Mouse (Mus musculus) spleen, adult 2 months (tissue): ENCODE results near the gene Fam227b. TPM values are rescaled to one million over a fixed set of nuclear protein-coding genes. Genes with fewer than 3 reads are reported as not detected.

Experiments
- DNase-seq, 2 experiments: peaks; one replicate each; pipeline versions ENCODE4 v3.0.0 to v3.0.0-alpha.2; 2012 to 2021; ENCODE audit warnings: low spot score in 2 of 2, low read depth in 1 of 2
- H3K27ac ChIP-seq: fragments of 200-500 bp; 2 replicates; pipeline ENCODE4 v1.5.1; 2012; ENCODE audit warnings: low read length, inconsistent platforms; ENCODE audit not compliant: insufficient read depth
- H3K27me3 ChIP-seq: fragments of 200-500 bp; 2 replicates; pipeline ENCODE4 v1.6.1; 2012; ENCODE audit warnings: mild to moderate bottlenecking, moderate library complexity, low read length, inconsistent platforms; ENCODE audit not compliant: control insufficient read depth, insufficient read depth
- H3K36me3 ChIP-seq: fragments of 200-500 bp; 2 replicates; pipeline ENCODE4 v1.6.1; 2012; ENCODE audit warnings: mild to moderate bottlenecking, low read length, inconsistent platforms; ENCODE audit not compliant: control insufficient read depth, insufficient read depth
- H3K4me1 ChIP-seq: fragments of 200-500 bp; 2 replicates; pipeline ENCODE4 v1.6.1; 2011; ENCODE audit warnings: inconsistent platforms; ENCODE audit not compliant: control insufficient read depth, insufficient read depth, insufficient read length
- H3K4me3 ChIP-seq: fragments of 200-500 bp; 2 replicates; pipeline ENCODE4 v1.5.1; 2011; ENCODE audit warnings: mild to moderate bottlenecking, inconsistent platforms; ENCODE audit not compliant: insufficient read depth, insufficient read length; ENCODE audit errors: extremely low read depth
- CTCF ChIP-seq: fragments of 200-500 bp; IDR thresholded peaks from 2 replicates; pipeline ENCODE4 v1.5.1; 2011; ENCODE audit warnings: mild to moderate bottlenecking, inconsistent platforms; ENCODE audit not compliant: insufficient read depth, insufficient read length, insufficient replicate concordance; ENCODE audit errors: extremely low read depth
- POLR2A ChIP-seq: fragments of 200-500 bp; IDR thresholded peaks from 2 replicates; pipeline ENCODE4 v1.6.1; 2011; ENCODE audit warnings: low read depth, low read length, inconsistent platforms
- WGBS: fragments of 180-500 bp; shearing (Covaris S2); methylation state at CpG from one replicate; pipeline ENCODE4 v1.1.7; 2018; 5-methylcytosine and 5-hydroxymethylcytosine counted together
- polyA plus RNA-seq: library from polyadenylated mRNA; depleted of rRNA; stranded (reverse); fragments of >200 nt; gene quantifications from 2 replicates; pipeline ENCODE4 v1.2.3, GENCODE M21; 2012

The Fam227b gene
- polyA plus RNA-seq, 1 experiment = not detected

GRCm38 (mm10) chr2:126086187-126086586 is 65.6 kb downstream of the Fam227b start:
- Histone ChIP-seq H3K27ac (no peak overlapping the region), H3K36me3 (no peaks in the 10 kb centered on the region), H3K27me3 (no peaks in the 10 kb centered on the region), H3K4me3 (no peak overlapping the region), H3K4me1 (no peaks in the 10 kb centered on the region)
- 78% methylated on average over 8 of the region's 8 CpGs for WGBS
- TF ChIP-seq POLR2A (no peak), CTCF (no peak)
- no peak for DNase-seq

GRCm38 (mm10) chr2:126084326-126084725 is 67.5 kb downstream of the Fam227b start:
- H3K27ac ChIP-seq = no peak overlapping the region
- WGBS = 87% methylated on average over 3 of the region's 3 CpGs
- no peaks in the 10 kb centered on the region for H3K4me1 ChIP-seq
- DNase-seq = no peak
- TF ChIP-seq POLR2A = no peak
- no peak for TF ChIP-seq CTCF
- no peak overlapping the region for H3K4me3 ChIP-seq
- H3K27me3 ChIP-seq = no peaks in the 10 kb centered on the region
- H3K36me3 ChIP-seq = no peaks in the 10 kb centered on the region

- no peak for DNase-seq
- WGBS = 55% methylated on average over 2 of the region's 2 CpGs
- TF ChIP-seq POLR2A (no peak), CTCF (no peak)
- Histone ChIP-seq H3K4me1 (no peaks in the 10 kb centered on the region), H3K36me3 (no peaks in the 10 kb centered on the region), H3K27me3 (no peaks in the 10 kb centered on the region), H3K27ac (no peak overlapping the region), H3K4me3 (no peak overlapping the region)
Measured at GRCm38 (mm10) chr2:126079086-126079485, 72.7 kb downstream of the Fam227b start.

- 86% methylated on average over 6 of the region's 6 CpGs for whole genome bisulfite sequencing
- Histone ChIP-seq H3K4me1 (no peaks in the 10 kb centered on the region), H3K36me3 (no peaks in the 10 kb centered on the region), H3K27ac (no peak overlapping the region), H3K4me3 (no peak overlapping the region), H3K27me3 (no peaks in the 10 kb centered on the region)
- TF ChIP-seq CTCF = no peak
- no peak for TF ChIP-seq POLR2A
- no peak for DNase-seq
Measured at GRCm38 (mm10) chr2:126076506-126076905, 75.3 kb downstream of the Fam227b start.

- H3K36me3 ChIP-seq = no peaks in the 10 kb centered on the region
- DNase-seq = no peak
- no peak overlapping the region for H3K4me3 ChIP-seq
- 58% methylated on average over 4 of the region's 4 CpGs for WGBS
- H3K27me3 ChIP-seq = no peaks in the 10 kb centered on the region
- TF ChIP-seq CTCF = no peak
- no peak for TF ChIP-seq POLR2A
- no peaks in the 10 kb centered on the region for H3K4me1 ChIP-seq
- H3K27ac ChIP-seq = no peak overlapping the region
Measured at GRCm38 (mm10) chr2:126073744-126074143, 78.1 kb downstream of the Fam227b start.

GRCm38 (mm10) chr2:126069740-126070139 is 82.1 kb downstream of the Fam227b start:
- H3K4me3 ChIP-seq = no peak overlapping the region
- no peaks in the 10 kb centered on the region for H3K4me1 ChIP-seq
- H3K27me3 ChIP-seq = no peaks in the 10 kb centered on the region
- DNase-seq = no peak
- TF ChIP-seq POLR2A (no peak), CTCF (no peak)
- 59% methylated on average over 1 of the region's 1 CpGs for WGBS
- H3K27ac ChIP-seq = no peak overlapping the region
- no peaks in the 10 kb centered on the region for H3K36me3 ChIP-seq

- WGBS = 88% methylated on average over 3 of the region's 3 CpGs
- H3K27me3 ChIP-seq = no peaks in the 10 kb centered on the region
- TF ChIP-seq CTCF = no peak
- TF ChIP-seq POLR2A = no peak
- H3K27ac ChIP-seq = no peak overlapping the region
- H3K36me3 ChIP-seq = no peaks in the 10 kb centered on the region
- H3K4me3 ChIP-seq = no peak overlapping the region
- no peaks in the 10 kb centered on the region for H3K4me1 ChIP-seq
- no peak for DNase-seq
Measured at GRCm38 (mm10) chr2:126065303-126065856, 86.4 kb downstream of the Fam227b start.
